Mouse (Mus musculus): ENCODE data around the gene Gm10645.

The Gm10645 gene

DNA sequence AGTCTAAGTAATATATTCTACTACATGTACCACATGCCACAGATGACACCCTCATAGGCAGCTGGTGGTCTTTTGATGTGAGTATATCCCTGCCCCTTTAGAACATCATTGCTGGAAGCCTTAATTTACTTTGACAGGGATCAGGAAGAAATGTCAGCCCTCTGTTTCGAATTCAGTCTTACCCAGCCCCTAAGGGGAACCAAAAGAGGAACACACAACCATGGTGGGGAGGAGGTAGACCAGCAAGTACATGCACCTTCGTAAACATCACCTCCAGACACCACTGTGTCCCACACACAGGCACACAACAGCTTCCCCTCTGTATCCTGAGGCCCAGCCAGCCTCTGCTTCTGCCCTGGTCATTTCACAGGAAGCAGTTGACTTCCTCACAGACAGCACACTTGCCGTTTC lies 25.3 kb downstream of the Gm10645 start:
- H3K36me3 ChIP-seq (ENCODE audit: insufficient read depth, low read length), result no peaks in the 10 kb centered on the region

DNA sequence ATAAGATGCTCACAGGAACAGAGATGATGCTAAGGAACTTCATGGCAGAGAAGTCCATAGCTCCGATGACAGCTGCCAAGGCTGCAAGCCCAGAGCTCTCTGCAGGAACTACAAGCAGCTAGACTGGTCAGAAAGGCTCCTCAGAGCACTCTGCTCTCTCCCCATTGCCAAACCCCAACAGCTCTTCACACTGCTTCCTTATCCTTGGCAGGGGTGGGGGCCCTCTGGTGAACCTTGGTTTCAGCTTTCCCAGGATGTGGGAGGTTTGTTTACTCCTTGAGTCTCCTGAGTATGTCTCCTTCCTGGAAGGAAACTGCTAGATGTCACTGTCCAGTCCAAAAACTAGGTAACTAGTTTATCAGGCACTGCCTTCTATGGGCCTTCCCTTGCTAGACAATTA lies 25.9 kb downstream of the Gm10645 start:
- H3K36me3 ChIP-seq (ENCODE audit: insufficient read depth, low read length), result no peaks in the 10 kb centered on the region
- TF ChIP-seq CTCF (conservative IDR thresholded peaks at IDR 0.05; ENCODE audit: low read length) (no peak), POU5F1 (IDR thresholded peaks at IDR 0.05; ENCODE audit: borderline replicate concordance, low read length) (no peak), NANOG (IDR thresholded peaks at IDR 0.05; ENCODE audit: borderline replicate concordance, low read length) (no peak)
- H3K4me3 ChIP-seq (replicated peaks; ENCODE audit: low read length), result no peak overlapping the region
- H3K4me1 ChIP-seq (replicated peaks; ENCODE audit: low read depth, low read length), result no peaks in the 10 kb centered on the region
- H3K27me3 ChIP-seq (ENCODE audit: insufficient read depth, low read length), result no peaks in the 10 kb centered on the region
- no peaks in the 10 kb centered on the region for H3K9me3 ChIP-seq (ENCODE audit: low read length)

More for the DNA sequence above, 25.3 kb downstream of the Gm10645 start:
- Histone ChIP-seq H3K4me3 (replicated peaks; ENCODE audit: low read length) (no peak overlapping the region), H3K9me3 (ENCODE audit: low read length) (no peaks in the 10 kb centered on the region), H3K27me3 (ENCODE audit: insufficient read depth, low read length) (no peaks in the 10 kb centered on the region), H3K4me1 (replicated peaks; ENCODE audit: low read depth, low read length) (no peaks in the 10 kb centered on the region)
- TF ChIP-seq POU5F1 (IDR thresholded peaks at IDR 0.05; ENCODE audit: borderline replicate concordance, low read length), result no peak
- no peak for TF ChIP-seq NANOG (IDR thresholded peaks at IDR 0.05; ENCODE audit: borderline replicate concordance, low read length)
- TF ChIP-seq CTCF (conservative IDR thresholded peaks at IDR 0.05; ENCODE audit: low read length), result no peak

DNA sequence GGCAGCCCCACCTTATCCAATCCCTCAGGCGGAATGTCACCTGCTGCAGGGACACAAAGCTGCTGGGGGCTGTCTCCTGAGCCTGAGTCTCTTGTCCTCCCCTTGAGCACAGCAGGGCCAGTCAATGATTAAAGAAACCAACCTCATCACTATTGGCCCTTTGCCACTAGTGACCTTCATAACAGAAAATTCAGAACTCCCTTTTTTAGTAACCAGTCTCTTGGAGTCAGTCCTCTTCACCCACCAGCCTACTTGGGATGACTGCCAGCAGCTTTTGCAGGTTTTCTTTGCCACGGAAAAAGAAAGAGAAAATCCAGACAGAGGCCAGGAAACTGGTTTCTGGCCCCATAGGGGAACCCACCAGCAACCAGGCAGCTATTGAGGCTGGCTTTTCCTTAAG lies 30.9 kb downstream of the Gm10645 start:
- Histone ChIP-seq H3K4me1 (replicated peaks; ENCODE audit: low read depth, low read length) (no peaks in the 10 kb centered on the region), H3K27me3 (ENCODE audit: insufficient read depth, low read length) (no peaks in the 10 kb centered on the region), H3K4me3 (replicated peaks; ENCODE audit: low read length) (no peak overlapping the region), H3K36me3 (ENCODE audit: insufficient read depth, low read length) (no peaks in the 10 kb centered on the region), H3K9me3 (ENCODE audit: low read length) (no peaks in the 10 kb centered on the region)
- no peak for TF ChIP-seq POU5F1 (IDR thresholded peaks at IDR 0.05; ENCODE audit: borderline replicate concordance, low read length)
- TF ChIP-seq CTCF (conservative IDR thresholded peaks at IDR 0.05; ENCODE audit: low read length), result no peak
- no peak for TF ChIP-seq NANOG (IDR thresholded peaks at IDR 0.05; ENCODE audit: borderline replicate concordance, low read length)
